Mouse (Mus musculus): Measurements from ENCODE around the gene Mb21d2. TPM values are rescaled to one million over a fixed set of nuclear protein-coding genes. Genes with fewer than 3 reads are reported as not detected.

Gene Mb21d2
- polyA plus RNA-seq, 1 experiment from 2014 or later = 3.9 TPM

DNA sequence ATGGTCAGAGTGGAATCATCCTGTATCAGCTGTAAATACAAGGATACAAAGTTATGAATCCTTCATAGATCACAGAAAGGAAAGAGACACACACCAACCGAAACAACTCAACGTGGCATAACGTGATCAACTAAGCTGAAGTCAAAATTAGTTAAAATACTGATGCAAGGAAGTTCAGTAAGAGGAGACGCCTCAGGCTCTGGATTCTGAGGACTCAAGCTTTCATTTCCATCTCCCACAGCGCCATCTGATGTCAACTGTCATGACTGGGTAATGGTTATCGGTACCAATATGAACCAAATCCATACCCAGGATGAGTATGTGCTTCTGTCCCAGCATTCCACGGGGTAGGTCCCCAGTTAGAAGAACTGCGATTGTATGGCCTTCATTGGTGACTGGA is 104.7 kb downstream of the Mb21d2 start:
- ATAC-seq (ENCODE audit: extremely low read depth, insufficient number of reproducible peaks, low FRiP score, low TSS enrichment) = no peak
- H3K9ac ChIP-seq = no peak overlapping the region
- 81% methylated on average over 8 of the region's 8 CpGs for WGBS
- H3K36me3 ChIP-seq = peaks cover 39% of the 10 kb centered on the region
- H3K9me3 ChIP-seq = no peaks in the 10 kb centered on the region
- H3K27ac ChIP-seq (replicated peaks) = no peak overlapping the region
- H3K4me3 ChIP-seq = no peak overlapping the region
- no peaks in the 10 kb centered on the region for H3K27me3 ChIP-seq (replicated peaks)
- peaks cover 5% of the 10 kb centered on the region for H3K4me1 ChIP-seq
- no peak overlapping the region for H3K4me2 ChIP-seq

DNA sequence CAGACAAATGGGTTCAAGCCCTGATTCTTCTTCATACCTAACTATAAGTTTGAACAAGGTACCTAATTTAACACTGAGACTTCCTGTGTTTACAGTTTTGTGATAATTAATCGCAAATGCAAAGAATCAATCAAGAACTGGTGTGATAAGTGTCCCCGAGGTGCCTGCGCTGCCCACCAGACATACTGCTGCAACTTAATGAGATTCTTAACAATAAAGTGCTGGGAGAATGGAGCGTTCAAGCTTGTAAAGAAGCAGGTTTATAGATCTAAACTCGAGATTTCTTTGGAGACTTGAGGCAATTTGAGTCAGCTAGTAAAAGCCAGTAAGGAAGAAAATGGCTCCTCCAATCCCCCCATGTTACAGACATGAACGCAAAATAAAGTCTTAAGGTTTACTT is 107.7 kb downstream of the Mb21d2 start:
- Histone ChIP-seq H3K4me2 (no peak overlapping the region), H3K27ac (replicated peaks) (no peak overlapping the region), H3K9ac (no peak overlapping the region), H3K9me3 (no peaks in the 10 kb centered on the region), H3K27me3 (replicated peaks) (no peaks in the 10 kb centered on the region), H3K4me3 (no peak overlapping the region), H3K36me3 (peaks cover 19% of the 10 kb centered on the region), H3K4me1 (no peaks in the 10 kb centered on the region)
- 80% methylated on average over 6 of the region's 6 CpGs for WGBS
- no peak for ATAC-seq (ENCODE audit: extremely low read depth, insufficient number of reproducible peaks, low FRiP score, low TSS enrichment)

DNA sequence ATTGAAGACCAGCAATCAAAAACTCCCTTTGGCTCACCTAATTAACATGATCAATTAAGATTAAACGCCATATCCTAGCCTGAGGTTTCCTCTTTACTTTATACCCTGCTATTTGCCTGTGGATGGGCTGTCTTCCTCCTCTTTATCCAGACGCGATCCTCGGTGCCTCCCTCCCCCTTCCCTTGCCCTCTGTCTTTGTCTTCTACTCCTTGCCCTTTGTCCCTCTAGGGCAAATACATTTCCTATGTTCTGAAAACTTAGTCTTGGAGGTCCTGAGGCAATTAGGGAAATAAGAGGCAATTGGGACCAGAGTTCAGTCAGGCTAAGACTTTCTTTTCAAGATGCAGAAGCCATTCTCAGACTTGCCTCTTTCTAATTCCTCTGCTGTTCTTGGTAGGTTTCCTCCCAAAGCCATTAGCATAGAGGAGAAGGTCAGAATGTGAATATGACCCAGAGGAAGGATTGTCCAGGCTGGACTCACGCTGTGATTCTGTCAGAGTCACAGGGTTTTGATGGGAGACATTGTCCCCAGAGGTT is 110.7 kb downstream of the Mb21d2 start:
- Histone ChIP-seq H3K4me3 (no peak overlapping the region), H3K9me3 (no peaks in the 10 kb centered on the region), H3K36me3 (no peaks in the 10 kb centered on the region), H3K27me3 (replicated peaks) (no peaks in the 10 kb centered on the region), H3K27ac (replicated peaks) (no peak overlapping the region), H3K9ac (no peak overlapping the region), H3K4me2 (no peak overlapping the region), H3K4me1 (no peaks in the 10 kb centered on the region)
- WGBS = 67% methylated on average over 5 of the region's 5 CpGs
- no peak for ATAC-seq (ENCODE audit: extremely low read depth, insufficient number of reproducible peaks, low FRiP score, low TSS enrichment)

DNA sequence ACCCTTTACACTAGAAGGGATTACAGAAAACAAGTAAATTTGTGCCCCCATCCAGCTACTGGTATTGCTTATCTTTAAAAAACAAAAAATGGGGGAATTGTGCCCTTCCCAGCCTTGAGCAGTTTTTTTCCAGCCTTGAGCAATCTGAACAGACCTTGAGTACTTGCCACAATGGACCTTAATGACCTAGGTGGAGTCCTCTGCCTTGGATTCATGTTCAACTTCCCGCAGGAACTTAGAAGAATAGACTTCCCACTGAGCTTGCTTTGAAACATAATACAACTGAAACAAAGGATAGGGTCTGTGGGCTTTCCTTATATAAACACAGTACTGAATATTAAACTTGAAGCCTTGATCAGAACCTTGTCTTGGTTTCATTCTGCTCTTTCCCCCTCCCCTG is 116.2 kb downstream of the Mb21d2 start:
- H3K27ac ChIP-seq (replicated peaks) = no peak overlapping the region
- H3K4me1 ChIP-seq = no peaks in the 10 kb centered on the region
- no peak for ATAC-seq (ENCODE audit: extremely low read depth, insufficient number of reproducible peaks, low FRiP score, low TSS enrichment)
- WGBS = 82% methylated on average over 1 of the region's 1 CpGs
- no peak overlapping the region for H3K4me2 ChIP-seq
- peaks cover 13% of the 10 kb centered on the region for H3K9me3 ChIP-seq
- no peaks in the 10 kb centered on the region for H3K27me3 ChIP-seq (replicated peaks)
- no peak overlapping the region for H3K4me3 ChIP-seq
- no peak overlapping the region for H3K9ac ChIP-seq
- no peaks in the 10 kb centered on the region for H3K36me3 ChIP-seq

DNA sequence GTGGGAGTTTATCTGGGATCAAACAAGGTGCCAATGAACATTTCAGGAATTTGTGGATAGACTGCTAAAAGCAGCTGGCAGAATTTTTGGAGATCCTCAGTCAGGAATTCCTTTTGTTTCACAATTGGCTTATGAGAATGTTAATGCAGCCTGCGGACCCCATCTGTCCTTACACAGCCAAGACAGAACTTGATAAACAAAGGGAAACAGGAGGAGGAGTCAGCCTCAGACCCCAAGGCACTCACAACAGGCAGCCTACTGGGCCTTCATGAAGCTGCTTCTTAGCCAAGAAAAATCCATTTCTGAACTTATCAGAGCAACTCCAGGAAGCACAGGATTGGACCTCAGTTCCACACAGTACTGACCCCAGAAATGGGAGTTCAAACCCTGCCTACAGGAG is 120.4 kb downstream of the Mb21d2 start:
- Histone ChIP-seq H3K9ac (no peak overlapping the region), H3K27ac (replicated peaks) (no peak overlapping the region), H3K4me2 (no peak overlapping the region), H3K4me3 (no peak overlapping the region), H3K36me3 (no peaks in the 10 kb centered on the region), H3K4me1 (no peaks in the 10 kb centered on the region), H3K9me3 (peaks cover 13% of the 10 kb centered on the region), H3K27me3 (replicated peaks) (no peaks in the 10 kb centered on the region)
- ATAC-seq (ENCODE audit: extremely low read depth, insufficient number of reproducible peaks, low FRiP score, low TSS enrichment) = no peak
- 11% methylated on average over 1 of the region's 1 CpGs for WGBS

DNA sequence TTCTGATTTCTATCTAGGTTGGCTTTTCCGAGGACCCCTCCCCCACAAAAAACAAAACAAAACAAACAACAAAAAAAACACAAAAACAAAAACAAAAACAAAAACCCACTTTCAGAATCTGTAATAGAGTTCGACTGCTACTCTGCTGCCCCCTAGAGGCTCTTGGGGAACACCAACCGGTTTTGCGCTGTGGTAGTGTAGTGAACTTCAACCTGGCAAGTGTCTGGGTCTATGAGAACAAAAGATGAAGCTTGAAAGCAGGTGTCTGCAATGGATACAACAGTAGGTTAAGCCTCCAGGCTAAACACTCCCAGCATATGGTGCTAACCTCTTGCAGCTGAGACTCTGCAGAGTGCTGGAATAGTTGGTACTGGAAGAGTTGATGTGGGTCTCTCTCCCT is 136.4 kb downstream of the Mb21d2 start:
- 2% methylated on average over 4 of the region's 4 CpGs for WGBS
- Histone ChIP-seq H3K27ac (replicated peaks) (no peak overlapping the region), H3K27me3 (replicated peaks) (no peaks in the 10 kb centered on the region), H3K4me2 (0 out of 2 replicates have a peak overlapping the region, but pooled peaks have one; percentile 22), H3K36me3 (no peaks in the 10 kb centered on the region), H3K4me1 (no peaks in the 10 kb centered on the region), H3K9me3 (no peaks in the 10 kb centered on the region), H3K9ac (no peak overlapping the region), H3K4me3 (no peak overlapping the region)
- ATAC-seq (ENCODE audit: extremely low read depth, insufficient number of reproducible peaks, low FRiP score, low TSS enrichment) = no peak

Other genes starting within 250 kb of the Mb21d2 start
- gene Fgf12, start 176.6 kb downstream of the Mb21d2 start, polyA plus RNA-seq (2015; fragmentation: Nextera tagmentation; extraction: Ambion mirVana) = 13.1 and 15.8 TPM in 2 replicates

Measured in heart, embryonic 13.5 days (tissue).